ENCODE assay signal across 9 mouse cellular contexts in genomic region chr17:14204061-14204460, GRCm38 (mm10). TPM values are rescaled to one million over a fixed set of nuclear protein-coding genes. Genes with fewer than 3 reads are reported as not detected.
A peak's percentile ranks its signal among the peaks of the same experiment; 100 is the strongest.
DNase-seq lines count a peak whose midpoint lies in the region; ATAC-seq lines count a peak whose summit lies in the region.
"Had no signal": no experiment of that assay in that cellular context is flagged by ENCODE, and none has a peak within 500 bp of the region (broad histone marks: within the 10 kb centered on the region; RNA-seq: fewer than 3 reads in every experiment).

TSS of gene Dact2 (minus strand) at chr17:14204304.

- intact Hi-C loops in left cerebral cortex, postnatal 25 days (cut with DNase I), result loop anchor here (2.0 to 10.0 kb wide), 2 partner anchors 29 to 349 kb away; no protein-coding TSS in a partner anchor

- no peaks in the 10 kb centered on the region for H3K9me3 ChIP-seq in embryonic facial prominence, embryonic 12.5 days
- no peaks in the 10 kb centered on the region for H3K9me3 ChIP-seq in hindbrain, embryonic 11.5 days (ENCODE audit: control insufficient read depth, low read length)
- H3K9me3 ChIP-seq in midbrain, embryonic 16.5 days (replicated peaks; ENCODE audit: control insufficient read depth, low read length, poor library complexity, severe bottlenecking), result no peaks in the 10 kb centered on the region

- H3K4me2 ChIP-seq in embryonic facial prominence, embryonic 12.5 days (replicated peaks), result peak within 1 kb of the TSS; percentile 98
- peak within 1 kb of the TSS; percentile 94 for H3K4me2 ChIP-seq in hindbrain, embryonic 11.5 days (replicated peaks; ENCODE audit: low read depth, low read length)
- peak within 1 kb of the TSS; percentile 80 for H3K4me2 ChIP-seq in midbrain, embryonic 16.5 days (ENCODE audit: low read length)

- 0 out of 2 replicates have a peak within 1 kb of the TSS, but pooled peaks have one; percentile 25 for H3K27ac ChIP-seq in embryonic facial prominence, embryonic 12.5 days
- no peak within 1 kb of the TSS for H3K27ac ChIP-seq in hindbrain, embryonic 11.5 days (ENCODE audit: low read depth, low read length)
- H3K27ac ChIP-seq in midbrain, embryonic 16.5 days (ENCODE audit: low read length), result peak within 1 kb of the TSS; percentile 51

- H3K4me3 ChIP-seq in embryonic facial prominence, embryonic 12.5 days, result peak within 1 kb of the TSS; percentile 68
- H3K4me3 ChIP-seq in hindbrain, embryonic 11.5 days (ENCODE audit: low read depth, low read length), result peak within 1 kb of the TSS; percentile 48
- H3K4me3 ChIP-seq in midbrain, embryonic 16.5 days (ENCODE audit: low read depth, low read length), result peak within 1 kb of the TSS; percentile 82

- no peak for ATAC-seq in embryonic facial prominence, embryonic 12.5 days (ENCODE audit: insufficient number of reproducible peaks, insufficient read depth, low FRiP score, low TSS enrichment)
- no peak; the same call in 1 of the 2 replicates for ATAC-seq in hindbrain, embryonic 11.5 days (ENCODE audit: low FRiP score)
- ATAC-seq in midbrain, embryonic 16.5 days, result peak; percentile 55

- peak within 1 kb of the TSS; percentile 67 for H3K9ac ChIP-seq in embryonic facial prominence, embryonic 12.5 days
- peak within 1 kb of the TSS; percentile 55 for H3K9ac ChIP-seq in hindbrain, embryonic 11.5 days (ENCODE audit: low read depth, low read length)
- peak within 1 kb of the TSS; percentile 81 for H3K9ac ChIP-seq in midbrain, embryonic 16.5 days (ENCODE audit: low read depth, low read length)

- peak; percentile 30 for DNase-seq in embryo, embryonic 10 days (ENCODE audit: low spot score)
- no peak for DNase-seq in embryo, embryonic 9.5 days (ENCODE audit: extremely low spot score)
- peak; percentile 52 for DNase-seq in hindbrain, embryonic 11.5 days (ENCODE audit: low spot score)
- DNase-seq in left cerebral cortex, postnatal 25 days (ENCODE audit: low spot score in 2 of 2), result peak; percentile 73 to 89
- no peak for DNase-seq in urinary bladder, postnatal 10 days (ENCODE audit: low spot score)
- DNase-seq in spleen, adult 18-20 months, result no peak

- 47% methylated on average over 13 of the region's 13 CpGs for WGBS in embryonic facial prominence, embryonic 12.5 days
- 47% methylated on average over 13 of the region's 13 CpGs for WGBS in hindbrain, embryonic 11.5 days
- 48% methylated on average over 13 of the region's 13 CpGs for WGBS in midbrain, embryonic 16.5 days

- H3K36me3 ChIP-seq in embryonic facial prominence, embryonic 12.5 days, result no peaks in the 10 kb centered on the region
- no peaks in the 10 kb centered on the region for H3K36me3 ChIP-seq in hindbrain, embryonic 11.5 days (ENCODE audit: control insufficient read depth, insufficient read depth, low read length)
- no peaks in the 10 kb centered on the region for H3K36me3 ChIP-seq in midbrain, embryonic 16.5 days (ENCODE audit: control insufficient read depth, insufficient read depth, low read length)

- peaks cover 34% of the 10 kb centered on the region for H3K4me1 ChIP-seq in embryonic facial prominence, embryonic 12.5 days
- H3K4me1 ChIP-seq in hindbrain, embryonic 11.5 days (replicated peaks; ENCODE audit: control insufficient read depth, insufficient read depth, low read length), result no peaks in the 10 kb centered on the region; the same call in 1 of the 2 replicates
- H3K4me1 ChIP-seq in midbrain, embryonic 16.5 days (ENCODE audit: control insufficient read depth, insufficient read depth, low read length), result peaks cover 19% of the 10 kb centered on the region; the same call in 1 of the 2 replicates

- H3K27me3 ChIP-seq in embryonic facial prominence, embryonic 12.5 days, result peaks cover 60% of the 10 kb centered on the region
- peaks cover 40% of the 10 kb centered on the region for H3K27me3 ChIP-seq in hindbrain, embryonic 11.5 days (ENCODE audit: control insufficient read depth, insufficient read depth, low read length)
- H3K27me3 ChIP-seq in midbrain, embryonic 16.5 days (ENCODE audit: control insufficient read depth, insufficient read depth, low read depth, low read length), result peaks cover 23% of the 10 kb centered on the region

RNA-seq across cellular contexts. Expression of gene Dact2, which starts in this region (rescaled TPM):
- 1.9 and 2.5 TPM in 2 replicates for polyA plus RNA-seq in embryonic facial prominence, embryonic 12.5 days (2016; fragmentation: Nextera tagmentation; extraction: Ambion mirVana)
- 0.25 and 0.86 TPM in 2 replicates for polyA plus RNA-seq in hindbrain, embryonic 11.5 days (2014; fragmentation: Nextera tagmentation; extraction: Ambion mirVana)
- total RNA-seq in left cerebral cortex, postnatal 25 days (2021), result 10 to 100 TPM; 80.7 to 87.1 TPM
- polyA plus RNA-seq in midbrain, embryonic 16.5 days (2015; fragmentation: Nextera tagmentation; extraction: Ambion mirVana), result 2.0 and 2.1 TPM in 2 replicates
- total RNA-seq: hematopoietic stem cell, adult 5-6 weeks had no signal

Comparison
In these comparisons a context has a peak if more than half of its experiments do, and no peak if none do; other contexts are left out.
1. DNase-seq: peak in embryo, embryonic 10 days (single experiment) and left cerebral cortex, postnatal 25 days (2 of 2); none in embryo, embryonic 9.5 days (single experiment), urinary bladder, postnatal 10 days (single experiment) and spleen, adult 18-20 months (0 of 2).
2. Peak in DNase-seq, H3K4me3 ChIP-seq, H3K9ac ChIP-seq and H3K4me2 ChIP-seq in hindbrain, embryonic 11.5 days; RNA of the gene not detected or under 1 TPM.
3. Peak in every context shown above with its lines, with median percentiles within 50 percentile points of each other: H3K4me2 ChIP-seq, H3K4me3 ChIP-seq and H3K9ac ChIP-seq.